Mouse (Mus musculus): ENCODE results near the gene Sh3pxd2a. TPM values are rescaled to one million over a fixed set of nuclear protein-coding genes. Genes with fewer than 3 reads are reported as not detected.

The Sh3pxd2a gene
- polyA plus RNA-seq, 1 experiment from 2014 or later: 7.1 TPM

GRCm38 (mm10) chr19:47453352-47453751, 10.8 kb downstream of the Sh3pxd2a start:
- no peak overlapping the region for H3K9ac ChIP-seq
- H3K4me3 ChIP-seq: no peak overlapping the region
- peaks cover 72% of the 10 kb centered on the region for H3K4me1 ChIP-seq
- no peak for ATAC-seq (ENCODE audit: borderline replicate concordance, extremely low read depth, low FRiP score, low TSS enrichment)
- no peak overlapping the region for H3K4me2 ChIP-seq
- no peaks in the 10 kb centered on the region for H3K36me3 ChIP-seq
- H3K27me3 ChIP-seq: no peaks in the 10 kb centered on the region
- no peaks in the 10 kb centered on the region for H3K9me3 ChIP-seq
- peak overlapping the region; percentile 18; the same call in 1 of the 2 replicates for H3K27ac ChIP-seq
- 82% methylated on average over 7 of the region's 7 CpGs for WGBS

- Histone ChIP-seq H3K27me3 (no peaks in the 10 kb centered on the region), H3K4me3 (no peak overlapping the region), H3K9ac (no peak overlapping the region), H3K4me1 (peaks cover 72% of the 10 kb centered on the region), H3K36me3 (no peaks in the 10 kb centered on the region), H3K27ac (peak overlapping the region; percentile 56; the same call in 1 of the 2 replicates), H3K4me2 (no peak overlapping the region), H3K9me3 (no peaks in the 10 kb centered on the region)
- no peak for ATAC-seq (ENCODE audit: borderline replicate concordance, extremely low read depth, low FRiP score, low TSS enrichment)
- 60% methylated on average over 10 of the region's 10 CpGs for WGBS
These were observed 11.5 kb downstream of the Sh3pxd2a start for GRCm38 (mm10) chr19:47452682-47453081.

- Histone ChIP-seq H3K27me3 (no peaks in the 10 kb centered on the region), H3K36me3 (no peaks in the 10 kb centered on the region), H3K4me1 (peaks cover 72% of the 10 kb centered on the region), H3K9me3 (no peaks in the 10 kb centered on the region), H3K4me3 (no peak overlapping the region), H3K4me2 (no peak overlapping the region), H3K9ac (no peak overlapping the region), H3K27ac (no peak overlapping the region)
- 45% methylated on average over 7 of the region's 7 CpGs for WGBS
- no peak for ATAC-seq (ENCODE audit: borderline replicate concordance, extremely low read depth, low FRiP score, low TSS enrichment)
These were observed 12.0 kb downstream of the Sh3pxd2a start for GRCm38 (mm10) chr19:47452211-47452610.

GRCm38 (mm10) chr19:47451476-47452113, 12.6 kb downstream of the Sh3pxd2a start:
- WGBS: 56% methylated on average over 10 of the region's 10 CpGs
- ATAC-seq (ENCODE audit: borderline replicate concordance, extremely low read depth, low FRiP score, low TSS enrichment): no peak
- no peak overlapping the region for H3K4me3 ChIP-seq
- H3K4me2 ChIP-seq: no peak overlapping the region
- H3K36me3 ChIP-seq: no peaks in the 10 kb centered on the region
- no peaks in the 10 kb centered on the region for H3K9me3 ChIP-seq
- peak overlapping the region; percentile 47 for H3K27ac ChIP-seq
- H3K9ac ChIP-seq: no peak overlapping the region
- H3K4me1 ChIP-seq: peaks cover 78% of the 10 kb centered on the region
- no peaks in the 10 kb centered on the region for H3K27me3 ChIP-seq

GRCm38 (mm10) chr19:47450261-47451137, 13.7 kb downstream of the Sh3pxd2a start:
- Histone ChIP-seq H3K4me1 (peaks cover 89% of the 10 kb centered on the region), H3K27ac (peak overlapping the region; percentile 17; the same call in 1 of the 2 replicates), H3K27me3 (no peaks in the 10 kb centered on the region), H3K36me3 (no peaks in the 10 kb centered on the region), H3K9ac (no peak overlapping the region), H3K9me3 (no peaks in the 10 kb centered on the region), H3K4me2 (no peak overlapping the region), H3K4me3 (no peak overlapping the region)
- ATAC-seq (ENCODE audit: borderline replicate concordance, extremely low read depth, low FRiP score, low TSS enrichment): no peak
- 44% methylated on average over 8 of the region's 8 CpGs for WGBS

- no peak for ATAC-seq (ENCODE audit: borderline replicate concordance, extremely low read depth, low FRiP score, low TSS enrichment)
- 50% methylated on average over 4 of the region's 4 CpGs for WGBS
- H3K9ac ChIP-seq: no peak overlapping the region
- no peaks in the 10 kb centered on the region for H3K9me3 ChIP-seq
- H3K4me1 ChIP-seq: peaks cover 89% of the 10 kb centered on the region
- no peaks in the 10 kb centered on the region for H3K27me3 ChIP-seq
- no peak overlapping the region for H3K4me2 ChIP-seq
- H3K4me3 ChIP-seq: no peak overlapping the region
- H3K36me3 ChIP-seq: no peaks in the 10 kb centered on the region
- peak overlapping the region; percentile 39; the same call in 1 of the 2 replicates for H3K27ac ChIP-seq
These were observed 14.5 kb downstream of the Sh3pxd2a start for GRCm38 (mm10) chr19:47449513-47450227.

- Histone ChIP-seq H3K4me3 (no peak overlapping the region), H3K9ac (no peak overlapping the region), H3K9me3 (no peaks in the 10 kb centered on the region), H3K4me1 (peaks cover 89% of the 10 kb centered on the region), H3K27ac (peak overlapping the region; percentile 39; the same call in 1 of the 2 replicates), H3K4me2 (no peak overlapping the region), H3K27me3 (no peaks in the 10 kb centered on the region), H3K36me3 (no peaks in the 10 kb centered on the region)
- ATAC-seq (ENCODE audit: borderline replicate concordance, extremely low read depth, low FRiP score, low TSS enrichment): no peak
- 57% methylated on average over 14 of the region's 14 CpGs for WGBS
These were observed 15.5 kb downstream of the Sh3pxd2a start for GRCm38 (mm10) chr19:47448618-47449151.

GRCm38 (mm10) chr19:47446841-47447365, 17.3 kb downstream of the Sh3pxd2a start:
- Histone ChIP-seq H3K4me3 (no peak overlapping the region), H3K4me1 (peaks cover 97% of the 10 kb centered on the region), H3K27ac (peak overlapping the region; percentile 79), H3K27me3 (peaks cover 3% of the 10 kb centered on the region; the same call in 1 of the 2 replicates), H3K36me3 (no peaks in the 10 kb centered on the region), H3K4me2 (peak overlapping the region; percentile 37), H3K9ac (no peak overlapping the region), H3K9me3 (no peaks in the 10 kb centered on the region)
- peak; percentile 13; the same call in 1 of the 2 replicates for ATAC-seq (ENCODE audit: borderline replicate concordance, extremely low read depth, low FRiP score, low TSS enrichment)
- 14% methylated on average over 9 of the region's 9 CpGs for WGBS

- ATAC-seq (ENCODE audit: borderline replicate concordance, extremely low read depth, low FRiP score, low TSS enrichment): peak; percentile 34; the same call in 1 of the 2 replicates
- Histone ChIP-seq H3K4me1 (peaks cover 93% of the 10 kb centered on the region), H3K27ac (peak overlapping the region; percentile 79), H3K4me3 (no peak overlapping the region), H3K36me3 (no peaks in the 10 kb centered on the region), H3K9me3 (no peaks in the 10 kb centered on the region), H3K27me3 (peaks cover 3% of the 10 kb centered on the region; the same call in 1 of the 2 replicates), H3K9ac (no peak overlapping the region), H3K4me2 (peak overlapping the region; percentile 37)
- WGBS: 42% methylated on average over 9 of the region's 9 CpGs
These were observed 18.1 kb downstream of the Sh3pxd2a start for GRCm38 (mm10) chr19:47446130-47446529.

GRCm38 (mm10) chr19:47445726-47446125, 18.5 kb downstream of the Sh3pxd2a start:
- H3K27ac ChIP-seq: peak overlapping the region; percentile 79
- H3K9ac ChIP-seq: no peak overlapping the region
- ATAC-seq (ENCODE audit: borderline replicate concordance, extremely low read depth, low FRiP score, low TSS enrichment): 0 out of 2 replicates have a peak, but pooled peaks have one; percentile 24
- H3K4me1 ChIP-seq: peaks cover 90% of the 10 kb centered on the region
- H3K27me3 ChIP-seq: peaks cover 3% of the 10 kb centered on the region; the same call in 1 of the 2 replicates
- peak overlapping the region; percentile 37 for H3K4me2 ChIP-seq
- H3K4me3 ChIP-seq: no peak overlapping the region
- H3K36me3 ChIP-seq: no peaks in the 10 kb centered on the region
- WGBS: 54% methylated on average over 6 of the region's 6 CpGs
- H3K9me3 ChIP-seq: no peaks in the 10 kb centered on the region

GRCm38 (mm10) chr19:47444488-47444887, 19.7 kb downstream of the Sh3pxd2a start:
- Histone ChIP-seq H3K4me3 (no peak overlapping the region), H3K4me1 (peaks cover 92% of the 10 kb centered on the region), H3K36me3 (no peaks in the 10 kb centered on the region), H3K9ac (no peak overlapping the region), H3K27me3 (peaks cover 3% of the 10 kb centered on the region; the same call in 1 of the 2 replicates), H3K4me2 (no peak overlapping the region), H3K27ac (no peak overlapping the region), H3K9me3 (no peaks in the 10 kb centered on the region)
- no peak for ATAC-seq (ENCODE audit: borderline replicate concordance, extremely low read depth, low FRiP score, low TSS enrichment)
- 21% methylated on average over 12 of the region's 12 CpGs for WGBS
